Mouse (Mus musculus): ENCODE measurements at regions not wholly inside any gene's neighbourhood (a gene's known extent, or its start where the extent isn't known, plus 50 kb on each side); places are given as distances from the start of the nearest gene placed in this dataset.

- no peak for DNase-seq (ENCODE audit: low spot score in 2 of 2)
- no peak overlapping the region for H3K27ac ChIP-seq
- H3K4me3 ChIP-seq: no peak overlapping the region
- TF ChIP-seq CTCF (conservative IDR thresholded peaks at IDR 0.05): no peak
These were observed 161.5 kb upstream of the Bmper start for GRCm38 (mm10) chr9:23061179-23061929.

DNA sequence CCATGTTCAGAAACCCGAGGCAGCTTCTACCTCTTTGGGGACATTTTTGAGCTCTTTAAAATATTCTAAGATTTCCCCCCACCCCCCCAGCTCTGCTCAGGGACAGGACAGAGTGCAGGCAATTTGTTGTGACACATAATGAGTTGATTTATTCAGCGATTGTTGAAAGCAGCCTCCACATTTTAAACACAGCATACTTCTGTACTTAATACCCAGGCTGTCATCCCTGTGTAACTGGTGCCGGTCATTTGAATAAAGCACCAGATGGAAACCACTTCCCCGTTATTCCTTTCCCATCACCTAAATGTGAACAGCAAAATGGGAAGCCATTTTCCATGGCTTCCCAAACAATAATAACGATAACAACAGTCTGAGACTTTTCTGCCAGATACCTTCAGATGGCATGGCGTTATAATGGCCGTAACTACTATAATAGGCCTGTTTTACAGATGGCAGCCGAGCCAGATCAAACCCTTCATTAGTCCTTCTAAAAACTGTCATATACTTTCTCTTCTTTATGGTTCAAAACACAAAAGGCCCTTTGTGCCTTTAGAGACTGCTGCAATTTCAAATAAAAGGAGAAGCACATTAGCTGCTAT, 160.7 kb upstream of the Bmper start:
- no peak for DNase-seq (ENCODE audit: low spot score in 2 of 2)
- no peak for TF ChIP-seq CTCF (conservative IDR thresholded peaks at IDR 0.05)
- H3K27ac ChIP-seq: no peak overlapping the region
- H3K4me3 ChIP-seq: no peak overlapping the region

DNA sequence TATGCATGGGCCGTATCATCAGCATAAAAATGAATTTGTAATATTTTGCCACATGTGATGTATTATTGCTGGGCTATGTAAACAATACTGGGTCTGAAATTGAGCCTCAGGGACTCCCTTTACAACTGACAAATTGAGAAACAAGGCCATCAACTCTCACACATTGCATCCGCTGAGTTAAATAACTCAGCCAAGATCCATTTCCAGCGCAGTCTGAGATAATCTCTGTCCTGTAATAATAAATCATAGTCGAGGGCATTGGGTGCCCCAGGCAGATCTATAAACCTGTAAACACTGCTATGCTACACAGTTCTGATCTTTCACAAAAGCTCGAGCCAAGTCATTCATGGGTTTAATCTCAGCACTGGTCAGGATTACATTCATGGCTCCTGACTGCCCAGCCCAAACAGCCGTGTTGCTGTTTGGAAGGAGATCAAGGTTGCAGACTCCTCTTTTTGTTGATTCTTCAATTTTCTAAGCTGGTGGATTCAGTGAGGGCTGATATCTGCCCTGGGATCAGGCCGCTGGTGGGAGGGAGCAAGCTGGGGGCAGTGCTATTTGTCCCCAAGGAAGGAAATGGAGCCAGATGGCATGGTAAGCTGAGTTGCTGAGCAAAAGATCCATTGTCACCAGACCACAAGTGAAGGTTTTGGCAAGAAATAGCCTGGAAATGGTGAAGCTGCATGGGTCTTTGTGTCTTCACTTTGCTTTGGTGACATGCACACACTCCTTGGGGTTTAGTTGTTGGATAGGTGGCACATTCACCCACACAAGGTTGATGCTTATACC, 160.0 kb upstream of the Bmper start:
- DNase-seq (ENCODE audit: low spot score in 2 of 2): no peak
- Histone ChIP-seq H3K27ac (no peak overlapping the region), H3K4me3 (no peak overlapping the region)
- TF ChIP-seq CTCF (conservative IDR thresholded peaks at IDR 0.05): no peak

DNA sequence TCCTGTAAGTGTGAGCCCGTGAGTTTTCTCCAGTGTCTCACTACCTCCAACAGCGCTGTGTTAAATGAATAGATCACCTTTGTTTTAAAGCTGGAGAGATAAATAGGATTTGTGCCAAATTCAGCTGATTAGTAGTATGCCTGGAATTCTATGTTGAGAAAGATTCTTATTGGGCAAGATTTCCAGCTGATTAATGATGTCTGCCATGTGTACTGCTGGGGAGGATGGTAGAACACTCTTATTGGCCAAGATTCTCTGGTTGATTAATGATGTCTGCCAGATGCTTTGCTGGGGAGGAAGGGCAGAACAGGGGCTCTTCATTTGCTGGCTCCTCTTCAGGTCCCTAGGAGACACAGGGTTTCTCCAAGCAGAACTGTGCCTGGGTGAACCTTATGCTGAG, 158.9 kb upstream of the Bmper start:
- no peak for DNase-seq (ENCODE audit: low spot score in 2 of 2)
- no peak for TF ChIP-seq CTCF (conservative IDR thresholded peaks at IDR 0.05)
- no peak overlapping the region for H3K27ac ChIP-seq
- H3K4me3 ChIP-seq: no peak overlapping the region

GRCm38 (mm10) chr9:23064811-23065210, 158.1 kb upstream of the Bmper start:
- no peak overlapping the region for H3K4me3 ChIP-seq
- no peak overlapping the region for H3K27ac ChIP-seq
- no peak for DNase-seq (ENCODE audit: low spot score in 2 of 2)
- no peak for TF ChIP-seq CTCF (conservative IDR thresholded peaks at IDR 0.05)

GRCm38 (mm10) chr9:23068101-23068791, 154.6 kb upstream of the Bmper start:
- Histone ChIP-seq H3K4me3 (no peak overlapping the region), H3K27ac (no peak overlapping the region)
- no peak for TF ChIP-seq CTCF (conservative IDR thresholded peaks at IDR 0.05)
- DNase-seq (ENCODE audit: low spot score in 2 of 2): no peak

GRCm38 (mm10) chr9:23069161-23069560, 153.7 kb upstream of the Bmper start:
- no peak overlapping the region for H3K4me3 ChIP-seq
- no peak for TF ChIP-seq CTCF (conservative IDR thresholded peaks at IDR 0.05)
- H3K27ac ChIP-seq: no peak overlapping the region
- DNase-seq (ENCODE audit: low spot score in 2 of 2): peak in 1 of 2 experiments; percentile 13

DNA sequence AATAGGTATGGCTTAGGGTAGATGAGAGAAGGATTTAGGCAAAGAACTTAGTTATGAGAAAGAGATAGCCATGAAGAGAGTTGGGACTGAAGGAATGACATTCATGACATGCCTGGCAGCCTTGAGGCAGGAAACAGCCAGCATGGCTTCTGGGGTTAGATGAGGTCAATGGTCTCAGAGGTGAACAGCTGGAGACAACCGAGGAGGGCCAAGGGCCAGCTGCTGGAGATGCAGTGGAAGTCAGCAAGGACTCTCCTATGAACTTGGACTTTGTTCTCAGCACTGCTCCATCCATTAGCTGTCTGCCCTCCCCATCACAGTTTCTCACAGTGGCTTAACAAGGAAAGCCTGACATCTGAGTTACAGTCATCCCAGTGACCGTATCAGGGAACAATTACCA, 151.9 kb upstream of the Bmper start:
- TF ChIP-seq CTCF (conservative IDR thresholded peaks at IDR 0.05): no peak
- no peak overlapping the region for H3K4me3 ChIP-seq

GRCm38 (mm10) chr9:23072741-23073140, 150.1 kb upstream of the Bmper start:
- DNase-seq (ENCODE audit: low spot score in 2 of 2): no peak
- no peak overlapping the region for H3K4me3 ChIP-seq

More for the DNA sequence above, 151.9 kb upstream of the Bmper start:
- DNase-seq (ENCODE audit: low spot score in 2 of 2): no peak
- H3K27ac ChIP-seq: no peak overlapping the region

DNA sequence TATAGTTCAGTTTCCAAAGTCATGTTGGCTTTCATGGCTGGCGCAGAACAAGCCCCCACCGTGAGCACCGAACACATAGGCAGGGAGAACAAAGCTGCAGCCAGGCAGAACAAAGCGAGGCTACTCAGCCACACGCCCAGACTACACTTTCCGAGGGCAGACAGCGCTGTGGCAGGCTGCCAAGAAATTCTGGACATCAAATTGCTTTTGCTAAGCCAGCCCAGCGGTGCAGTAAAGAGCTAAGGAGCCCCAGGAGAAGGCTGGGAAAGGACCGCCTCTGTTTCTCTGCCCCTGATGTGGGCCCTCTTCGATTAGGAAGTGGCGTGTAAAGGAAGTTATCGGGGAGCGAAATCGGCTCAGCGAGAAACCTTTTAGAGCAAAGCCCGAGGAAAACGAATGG, 139.3 kb upstream of the Bmper start:
- no peak overlapping the region for H3K27ac ChIP-seq
- peak in 1 of 2 experiments; percentile 31 for DNase-seq (ENCODE audit: low spot score in 2 of 2)
- TF ChIP-seq CTCF (conservative IDR thresholded peaks at IDR 0.05): no peak
- peak overlapping the region; percentile 13; the same call in 1 of the 2 replicates for H3K4me3 ChIP-seq

More at GRCm38 (mm10) chr9:23072741-23073140, 150.1 kb upstream of the Bmper start:
- TF ChIP-seq CTCF (conservative IDR thresholded peaks at IDR 0.05): no peak
- H3K27ac ChIP-seq: no peak overlapping the region

- Histone ChIP-seq H3K4me3 (no peak overlapping the region), H3K27ac (no peak overlapping the region)
- TF ChIP-seq CTCF (conservative IDR thresholded peaks at IDR 0.05): no peak
- no peak for DNase-seq (ENCODE audit: low spot score in 2 of 2)
These were observed 133.5 kb upstream of the Bmper start for GRCm38 (mm10) chr9:23089339-23089738.

DNA sequence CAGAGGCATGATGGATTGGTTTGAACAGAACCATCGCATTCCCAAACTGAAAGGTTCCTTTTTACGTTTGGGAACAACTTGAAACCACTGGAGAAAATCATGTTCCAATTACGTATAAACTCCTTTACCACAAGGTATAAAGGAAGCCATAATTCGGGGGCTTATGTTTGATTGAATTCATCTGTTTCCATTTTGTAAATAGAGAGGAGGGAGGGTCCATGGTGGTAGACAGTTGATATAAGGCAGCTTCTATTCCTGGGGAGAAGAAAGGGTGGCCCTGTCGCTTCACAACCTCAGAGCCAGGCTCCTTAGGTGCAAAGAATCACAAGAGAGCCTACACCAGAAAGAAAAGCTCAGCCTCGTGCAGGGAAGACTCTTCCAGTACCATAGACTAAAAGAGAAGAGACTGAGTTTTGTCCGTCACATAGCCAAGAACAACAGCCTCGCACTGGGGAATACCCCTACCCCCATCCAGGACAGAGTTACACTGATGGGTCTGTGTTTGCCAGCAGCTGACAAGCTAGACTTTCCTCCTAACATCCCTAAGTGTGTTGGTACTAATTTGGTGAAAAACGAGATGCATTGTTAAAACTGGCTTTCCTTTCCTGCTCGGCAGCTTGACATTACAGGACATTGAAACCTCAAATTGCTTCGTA, 125.6 kb upstream of the Bmper start:
- Histone ChIP-seq H3K27ac (no peak overlapping the region), H3K4me3 (no peak overlapping the region)
- no peak for TF ChIP-seq CTCF (conservative IDR thresholded peaks at IDR 0.05)
- DNase-seq (ENCODE audit: low spot score in 2 of 2): no peak
